Mouse (Mus musculus): ENCODE results near the gene Rabac1.

The Rabac1 gene

GRCm38 (mm10) chr7:24980439-24980838 is 7.9 kb upstream of the Rabac1 start:
- DNase-seq (ENCODE audit: low spot score in 2 of 2), result no peak

GRCm38 (mm10) chr7:24978781-24979180 is 6.2 kb upstream of the Rabac1 start:
- no peak for DNase-seq (ENCODE audit: low spot score in 2 of 2)

DNA sequence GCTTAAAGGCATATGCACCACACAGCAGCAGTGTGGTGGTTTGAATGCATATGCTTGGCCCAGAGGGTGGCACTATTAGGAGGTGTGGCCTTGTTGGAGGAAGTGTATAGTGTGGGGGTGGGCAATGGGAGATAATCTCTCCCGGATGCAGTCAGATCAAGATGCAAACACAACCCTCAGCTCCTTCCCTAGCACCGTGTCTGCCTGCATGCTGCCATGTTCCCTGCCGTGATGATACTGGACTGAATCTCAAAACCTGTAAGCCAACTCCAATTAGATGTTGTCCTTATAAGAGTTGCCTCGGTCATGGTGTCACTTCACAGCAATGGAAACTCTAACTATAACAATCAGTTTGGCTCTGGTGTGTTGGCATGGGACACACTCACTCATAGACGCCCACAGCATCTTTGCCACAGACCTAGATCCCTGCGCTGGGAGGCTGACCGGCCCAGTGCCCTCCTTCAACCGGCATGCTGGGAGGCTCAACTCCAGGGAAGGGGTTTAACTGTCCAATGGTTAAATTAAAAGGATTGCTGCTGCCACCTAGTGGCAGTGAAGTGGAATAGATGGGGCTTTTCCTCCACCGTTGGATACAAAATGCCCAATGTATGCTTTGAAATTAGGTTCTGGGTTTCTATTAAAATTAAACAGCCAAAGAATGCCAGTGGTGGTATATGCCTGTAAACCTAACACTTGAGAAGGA is 2.5 kb upstream of the Rabac1 start:
- peak; percentile 34 to 46 for DNase-seq (ENCODE audit: low spot score in 2 of 2)

GRCm38 (mm10) chr7:24973902-24974301 is 1.3 kb upstream of the Rabac1 start:
- no peak for DNase-seq (ENCODE audit: low spot score in 2 of 2)

- DNase-seq (ENCODE audit: low spot score in 2 of 2), result no peak
Observed at GRCm38 (mm10) chr7:24973208-24973607, 654 bp upstream of the Rabac1 start.

DNA sequence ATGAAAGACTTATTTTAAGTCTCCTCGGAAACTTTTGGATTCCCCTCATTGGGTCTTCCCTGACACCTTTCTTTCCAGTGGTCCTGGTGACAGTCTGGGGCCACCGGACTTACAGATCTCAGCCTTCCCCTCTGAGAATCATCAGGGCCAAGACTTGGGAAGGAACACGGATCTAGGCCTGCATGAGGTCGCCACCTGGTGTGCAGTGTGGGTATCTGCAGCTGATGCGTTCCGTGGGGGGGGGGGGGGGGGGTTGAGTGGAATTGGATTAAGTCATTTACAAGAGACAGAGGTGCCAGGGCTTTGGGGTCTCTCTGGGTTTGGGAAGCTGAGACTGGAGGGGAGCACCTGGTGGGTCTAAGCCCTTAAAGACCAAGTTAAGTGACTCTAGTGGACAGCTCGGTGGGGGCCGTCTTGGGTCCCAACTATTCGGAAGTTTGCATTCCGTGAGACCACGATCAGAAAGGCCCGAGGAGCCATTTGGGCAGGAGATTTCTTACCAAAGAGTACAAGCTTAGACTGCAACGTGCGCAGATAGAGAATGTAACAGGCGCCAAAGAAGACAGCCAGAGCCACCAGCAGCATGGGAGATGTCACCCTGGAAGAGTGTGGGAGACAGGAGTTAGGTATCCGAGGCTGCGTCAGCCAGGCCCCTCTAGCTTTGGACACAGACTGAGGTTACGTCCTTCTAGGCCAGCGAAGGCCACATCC is 1.1 kb downstream of the Rabac1 start:
- peak in 1 of 2 experiments; percentile 34 for DNase-seq (ENCODE audit: low spot score in 2 of 2)

GRCm38 (mm10) chr7:24970341-24970740 is 2.2 kb downstream of the Rabac1 start:
- DNase-seq (ENCODE audit: low spot score in 2 of 2), result no peak

DNA sequence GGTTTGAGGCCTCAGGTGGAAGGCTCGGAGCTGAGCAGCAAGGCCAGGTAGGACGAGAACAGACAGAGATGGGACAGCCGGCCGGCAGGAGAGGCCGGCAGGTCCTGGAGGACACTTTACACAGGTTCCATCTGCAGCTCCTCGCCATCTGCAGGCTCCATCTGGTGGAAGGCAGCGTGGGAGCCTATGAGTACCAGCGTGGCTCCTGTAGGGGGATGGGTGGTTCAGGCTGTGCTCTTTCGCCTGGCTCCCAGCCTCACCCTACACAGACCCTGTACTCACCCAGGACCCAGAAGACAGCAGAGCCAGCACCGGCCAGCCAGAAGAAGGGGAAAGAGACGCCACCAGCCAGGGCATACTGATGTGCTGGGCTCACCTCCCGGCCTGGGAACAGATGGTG is 2.7 kb downstream of the Rabac1 start:
- no peak for DNase-seq (ENCODE audit: low spot score in 2 of 2)

- no peak for DNase-seq (ENCODE audit: low spot score in 2 of 2)
Observed at GRCm38 (mm10) chr7:24968463-24968862, 4.1 kb downstream of the Rabac1 start.

DNA sequence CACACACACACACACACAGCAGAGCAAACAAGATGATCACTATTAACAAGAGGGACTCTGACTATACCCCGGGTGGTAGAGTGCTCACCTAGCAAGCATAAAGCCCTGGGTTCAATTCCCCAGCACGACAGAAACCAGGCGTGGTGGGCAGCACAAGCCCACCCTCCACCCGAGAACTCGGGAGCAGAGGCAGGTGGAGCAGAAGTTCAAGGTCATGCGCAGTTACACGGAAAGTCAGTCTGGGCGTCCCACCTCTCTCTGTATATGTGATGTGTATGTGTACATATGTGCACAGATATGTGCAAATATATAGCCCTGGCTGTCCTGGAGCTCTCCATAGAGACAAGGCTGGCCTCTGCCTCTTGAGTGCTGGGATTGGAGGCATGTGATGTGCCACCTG is 4.6 kb downstream of the Rabac1 start:
- no peak for DNase-seq (ENCODE audit: low spot score in 2 of 2)

- peak; percentile 67 to 83 for DNase-seq (ENCODE audit: low spot score in 2 of 2)
Observed at GRCm38 (mm10) chr7:24964897-24965535, 7.5 kb downstream of the Rabac1 start.

DNA sequence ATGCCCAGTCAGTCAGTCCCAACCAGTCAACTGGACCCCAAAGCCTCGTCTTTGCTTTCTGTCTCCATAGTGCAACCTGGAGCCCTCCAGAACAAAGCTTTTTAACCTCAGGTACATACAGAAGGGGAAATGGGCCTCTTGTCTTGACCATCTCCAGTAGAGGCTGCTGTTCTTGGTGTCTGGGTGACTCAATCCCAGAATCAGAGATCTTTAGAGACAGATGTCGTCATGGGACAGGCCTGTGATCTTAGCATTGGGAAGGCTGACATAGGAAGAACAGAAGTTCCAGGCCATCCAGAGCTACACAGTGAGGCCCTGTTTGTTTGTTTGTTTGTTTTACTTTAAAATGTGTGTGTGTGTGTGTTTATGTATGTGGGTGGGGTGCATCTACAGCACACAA is 8.3 kb downstream of the Rabac1 start:
- DNase-seq (ENCODE audit: low spot score in 2 of 2), result no peak

DNA sequence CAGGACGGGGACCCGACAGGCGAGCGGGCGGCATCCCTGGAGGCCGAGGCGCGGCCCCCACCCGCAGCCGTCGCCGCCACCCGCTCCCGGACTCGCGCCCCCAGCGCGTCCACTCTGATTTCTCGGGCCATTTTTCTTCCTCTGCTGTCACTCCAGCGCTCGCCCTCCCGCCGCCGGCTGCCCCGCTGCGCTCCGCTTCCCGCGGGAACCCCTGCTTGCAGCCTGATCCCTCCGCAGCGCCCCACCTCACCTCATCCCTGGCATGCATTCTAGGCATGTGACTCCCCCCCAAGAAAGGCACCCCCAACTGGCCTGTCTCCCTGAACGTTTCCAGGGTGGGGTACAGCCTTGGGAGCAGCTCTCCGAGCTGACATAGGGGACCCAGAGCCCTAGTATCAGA is 17.3 kb downstream of the Rabac1 start:
- DNase-seq (ENCODE audit: low spot score in 2 of 2), result no peak

- DNase-seq (ENCODE audit: low spot score in 2 of 2), result peak in 1 of 2 experiments; percentile 68
Observed at GRCm38 (mm10) chr7:24954450-24954849, 18.1 kb downstream of the Rabac1 start.

DNA sequence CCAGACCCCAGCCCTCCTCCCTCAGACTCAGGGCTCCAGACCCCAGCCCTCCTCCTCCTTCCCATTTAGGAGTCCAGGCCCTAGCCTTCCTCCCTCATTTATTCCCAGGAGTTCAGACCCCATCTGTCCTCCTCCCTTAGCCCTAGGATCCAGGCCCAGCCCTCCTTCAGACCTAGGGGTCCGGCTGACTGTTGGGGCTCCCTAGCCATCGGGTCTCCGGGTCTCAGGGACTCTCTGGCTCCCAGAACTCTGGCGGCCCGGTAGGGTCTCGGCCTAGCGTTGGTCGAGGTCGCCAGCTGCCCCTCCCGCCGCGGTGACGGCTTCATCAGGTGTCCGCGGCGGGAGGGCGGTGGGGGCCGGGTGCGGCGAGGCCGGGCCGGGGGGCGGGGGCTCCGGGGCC is 18.6 kb downstream of the Rabac1 start:
- DNase-seq (ENCODE audit: low spot score in 2 of 2), result no peak

- peak; percentile 61 to 79 for DNase-seq (ENCODE audit: low spot score in 2 of 2)
Observed at GRCm38 (mm10) chr7:24949958-24950623, 22.5 kb downstream of the Rabac1 start.

DNA sequence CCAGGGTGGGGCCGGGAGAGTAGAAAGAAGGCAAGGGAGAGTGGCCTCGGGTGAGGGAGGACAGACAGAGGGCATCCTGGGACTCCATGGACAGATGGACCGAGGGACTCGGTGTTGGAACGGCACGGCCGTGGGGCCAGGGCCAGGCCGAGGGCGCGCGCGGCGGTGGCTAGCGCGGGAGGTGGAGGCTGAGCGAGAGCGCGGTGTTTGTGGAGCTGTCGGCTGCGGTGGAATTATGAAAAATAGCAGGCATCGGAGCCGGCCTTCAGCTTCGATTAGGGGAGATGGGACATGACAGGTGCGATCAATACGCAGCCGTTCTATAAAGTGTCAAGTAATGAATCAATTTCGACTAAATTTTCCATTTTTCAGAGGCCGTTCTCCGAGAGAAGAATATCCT is 23.8 kb downstream of the Rabac1 start:
- DNase-seq (ENCODE audit: low spot score in 2 of 2), result no peak

DNA sequence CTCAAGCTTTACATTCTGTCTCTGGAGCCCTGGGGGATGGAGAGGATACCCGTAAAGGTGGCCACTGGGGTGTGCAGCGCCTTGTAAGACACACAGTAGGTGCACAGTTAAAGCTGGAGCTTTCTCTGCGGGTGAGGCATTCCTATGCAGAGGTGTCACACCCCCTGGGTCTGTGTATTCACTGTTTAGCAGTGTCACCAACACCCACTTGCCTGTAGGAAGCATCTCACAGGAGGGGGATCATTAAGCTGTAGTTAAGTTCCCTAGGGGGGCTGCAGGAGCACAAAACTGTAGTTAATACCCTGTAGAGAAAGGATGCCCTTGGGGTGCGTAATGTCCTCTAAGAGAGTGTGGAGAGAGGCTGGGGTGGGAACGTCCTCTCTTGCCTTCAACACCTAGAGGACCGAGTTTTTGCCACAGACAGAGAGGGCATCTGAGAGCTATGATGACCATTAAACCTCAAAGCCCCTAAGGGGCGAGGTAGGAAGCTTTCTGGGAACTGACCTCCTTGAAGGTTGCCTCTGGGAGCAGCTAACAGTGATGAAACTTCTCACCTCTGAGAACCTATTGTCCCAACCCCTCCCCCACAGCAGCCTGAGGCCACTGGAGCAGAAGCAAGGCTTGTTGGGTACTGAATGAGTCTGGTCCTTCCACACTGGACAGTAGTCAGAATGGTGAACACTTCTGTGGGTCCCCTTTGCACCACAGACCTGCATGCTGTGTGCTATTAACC is 25.1 kb downstream of the Rabac1 start:
- DNase-seq (ENCODE audit: low spot score in 2 of 2), result no peak

DNA sequence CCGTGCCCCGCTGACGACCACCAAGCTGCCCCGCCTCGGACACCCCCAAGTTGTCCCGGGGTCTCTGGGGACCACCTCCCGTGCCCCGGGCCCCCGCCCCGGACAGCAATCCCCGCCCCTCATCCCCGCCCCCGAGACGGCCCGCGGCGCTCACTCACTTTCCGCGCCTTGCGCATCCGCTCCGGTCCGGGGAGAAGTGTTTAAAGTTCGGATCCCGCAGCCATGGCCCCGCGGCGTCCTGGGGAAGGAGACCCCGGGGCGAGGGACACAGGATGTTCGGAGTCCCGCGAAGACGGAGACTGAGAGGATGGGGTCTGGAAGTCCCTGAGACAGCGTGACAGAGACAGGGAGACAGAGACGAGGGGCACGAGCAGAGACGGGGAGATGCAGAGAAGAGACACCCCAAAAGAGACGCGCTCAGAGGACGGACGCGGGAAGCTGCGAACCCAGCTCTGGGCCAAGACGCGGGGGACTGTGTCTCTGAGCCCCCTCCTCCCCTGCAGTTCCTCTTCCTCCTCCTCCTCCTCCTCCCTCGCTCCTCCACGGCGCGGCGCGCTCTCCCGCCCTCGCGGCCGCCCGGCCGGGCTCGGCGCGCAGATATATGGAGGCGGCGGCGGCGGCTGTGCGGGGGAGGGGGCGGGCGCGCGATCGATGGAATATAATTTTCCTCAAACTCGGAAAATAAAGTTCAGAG is 28.1 kb downstream of the Rabac1 start, which contains the start of gene Gm4881:
Gm4881 (minus strand) TSS at position 238 of the 694 bp plus-strand sequence.
- DNase-seq (ENCODE audit: low spot score in 2 of 2), result no peak

GRCm38 (mm10) chr7:24943641-24944040 is 28.9 kb downstream of the Rabac1 start:
- DNase-seq (ENCODE audit: low spot score in 2 of 2), result no peak

DNA sequence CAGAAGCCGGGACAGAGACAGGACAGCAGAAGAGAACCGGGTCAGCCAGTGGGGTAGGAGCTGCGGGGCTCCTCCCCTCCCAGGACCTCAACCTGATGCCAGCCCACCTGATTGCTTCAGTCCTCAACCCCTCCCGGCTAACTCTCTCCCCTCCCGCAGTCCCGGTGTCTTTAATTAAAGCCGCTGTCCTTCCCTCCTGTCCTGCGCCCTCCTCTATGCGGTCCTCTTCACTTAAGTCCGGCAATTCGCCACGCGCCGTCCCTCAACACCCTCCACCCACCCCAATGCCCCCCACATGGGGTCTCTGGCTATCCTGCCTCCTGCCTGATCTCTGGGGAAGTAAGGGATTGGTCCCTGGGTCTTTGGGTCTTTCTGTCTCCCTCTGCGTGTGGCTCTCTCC is 40.9 kb downstream of the Rabac1 start:
- no peak for DNase-seq (ENCODE audit: low spot score in 2 of 2)
